Mouse (Mus musculus) monocyte, adult 2 months (primary cell): Measurements from ENCODE around the gene Gabrb1.
A peak's percentile ranks its signal among the peaks of the same experiment; 100 is the strongest.

ENCODE experiments used
- DNase-seq, 2 experiments: peaks; one replicate each; pipeline ENCODE4 v3.0.0; 2022; ENCODE audit warnings: low spot score in 2 of 2, low read depth in 1 of 2

The Gabrb1 gene

GRCm38 (mm10) chr5:72159537-72159936 lies 501.6 kb downstream of the Gabrb1 start:
- DNase-seq: no peak

DNA sequence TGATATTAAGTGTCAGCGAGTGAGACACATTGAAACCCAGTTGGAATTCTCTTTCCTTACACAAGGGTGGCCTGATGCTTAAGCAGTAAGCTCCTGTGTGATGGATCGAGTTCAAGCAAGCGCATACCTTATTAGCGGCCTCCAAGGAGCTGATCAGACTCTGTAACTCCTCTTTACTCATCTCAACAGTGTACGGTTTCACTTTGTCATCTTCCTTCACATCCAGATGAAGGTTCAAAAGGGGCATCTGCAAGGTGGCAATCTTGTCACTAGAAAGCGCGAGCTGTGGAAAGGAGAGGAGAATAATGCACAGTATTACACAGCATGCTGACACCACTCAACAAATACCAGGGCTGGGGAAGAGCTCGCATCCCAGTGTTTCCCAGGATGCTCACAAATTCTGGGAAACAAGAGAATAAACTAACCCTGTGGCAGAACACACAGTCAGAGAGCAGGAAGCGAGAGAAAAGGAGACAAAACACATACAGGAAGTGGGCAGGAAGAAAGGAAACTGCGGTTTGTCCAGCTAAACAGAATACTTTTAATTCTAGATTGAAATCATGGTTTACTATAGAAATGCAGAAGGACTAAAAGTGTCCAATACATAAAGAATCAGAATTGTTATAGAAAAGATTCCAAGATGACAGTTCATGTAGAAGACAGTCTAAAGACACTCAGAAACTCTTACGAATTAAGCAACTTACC lies 503.0 kb downstream of the Gabrb1 start:
- DNase-seq: no peak

DNA sequence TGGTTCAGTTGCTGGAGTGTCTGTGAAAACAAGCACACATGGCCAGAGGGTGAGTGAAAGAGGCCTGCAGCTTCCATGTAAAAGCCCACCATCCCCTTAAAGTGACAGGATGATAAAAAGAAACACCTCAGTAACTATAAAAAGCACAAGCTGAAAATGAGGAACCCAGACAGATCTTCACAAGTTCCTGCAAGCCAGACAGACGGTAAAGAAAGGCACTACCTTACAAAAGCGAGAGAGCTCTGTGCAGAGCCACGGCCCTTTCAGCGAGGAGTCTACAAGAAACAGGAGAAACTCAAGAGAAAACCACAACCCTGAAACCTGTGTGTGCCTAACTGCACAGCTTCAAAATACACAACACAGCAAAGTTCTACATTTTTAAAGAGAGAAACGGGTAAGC lies 504.9 kb downstream of the Gabrb1 start:
- DNase-seq: no peak

DNA sequence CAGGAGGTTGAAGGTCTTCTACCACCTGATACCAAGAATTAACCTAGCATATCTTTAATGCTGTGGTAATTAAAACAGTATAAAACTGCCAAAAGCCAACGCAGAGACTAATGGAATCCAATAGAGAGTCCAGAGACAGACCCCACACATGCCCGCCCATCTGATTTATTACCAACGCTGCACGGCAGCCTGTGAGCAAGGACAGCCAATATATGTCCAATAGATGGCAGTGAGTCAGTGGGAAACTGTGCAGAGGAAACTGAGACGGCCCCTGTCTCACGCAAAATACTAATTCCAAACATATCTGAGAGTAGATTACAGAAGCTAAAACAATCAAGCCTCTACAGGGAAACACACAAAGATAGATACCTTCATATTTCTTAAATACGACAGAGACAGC lies 506.5 kb downstream of the Gabrb1 start:
- no peak for DNase-seq

- peak; percentile 64 to 87 for DNase-seq
Observed at GRCm38 (mm10) chr5:72167594-72168284, 509.8 kb downstream of the Gabrb1 start, which contains the start of gene Commd8. Commd8 (minus strand) TSS chr5:72168189.

DNA sequence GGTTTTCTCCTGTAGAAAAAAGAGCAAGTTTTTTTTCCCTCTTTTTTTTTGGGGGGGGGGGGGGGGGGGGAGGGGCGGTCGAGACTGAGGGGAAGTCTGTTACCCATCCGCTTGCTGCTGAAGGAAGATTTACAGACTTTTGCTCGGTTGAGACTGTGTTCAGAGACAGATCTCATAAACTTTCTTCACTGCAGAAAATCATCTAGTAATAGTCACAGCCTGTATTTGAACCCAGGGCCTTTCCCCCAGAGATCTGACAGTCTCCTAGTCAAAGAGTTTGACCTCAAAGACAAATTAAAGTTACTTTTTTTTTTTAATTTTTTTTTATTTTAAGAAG lies 510.3 kb downstream of the Gabrb1 start:
- DNase-seq: no peak

GRCm38 (mm10) chr5:72170067-72170466 lies 512.2 kb downstream of the Gabrb1 start:
- DNase-seq: peak; percentile 34 to 50

DNA sequence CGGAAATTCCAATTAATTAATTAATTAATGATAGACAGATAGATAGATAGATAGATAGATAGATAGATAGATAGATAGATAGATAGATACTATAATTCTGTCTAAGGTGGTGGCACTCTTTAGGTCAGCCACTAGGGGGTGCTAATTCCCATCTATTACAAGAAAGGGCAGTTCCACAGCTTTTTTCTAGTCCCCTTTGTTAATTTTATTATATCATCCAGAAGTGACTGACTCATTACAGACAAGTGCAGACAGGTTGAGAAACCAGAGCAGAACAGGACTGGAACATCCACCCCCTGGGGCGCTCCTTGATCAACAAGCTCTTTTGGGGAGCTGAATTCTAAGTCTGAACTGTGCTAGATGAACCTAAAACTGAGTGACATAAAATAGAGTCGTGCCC lies 514.8 kb downstream of the Gabrb1 start:
- DNase-seq: peak in 1 of 2 experiments; percentile 22

DNA sequence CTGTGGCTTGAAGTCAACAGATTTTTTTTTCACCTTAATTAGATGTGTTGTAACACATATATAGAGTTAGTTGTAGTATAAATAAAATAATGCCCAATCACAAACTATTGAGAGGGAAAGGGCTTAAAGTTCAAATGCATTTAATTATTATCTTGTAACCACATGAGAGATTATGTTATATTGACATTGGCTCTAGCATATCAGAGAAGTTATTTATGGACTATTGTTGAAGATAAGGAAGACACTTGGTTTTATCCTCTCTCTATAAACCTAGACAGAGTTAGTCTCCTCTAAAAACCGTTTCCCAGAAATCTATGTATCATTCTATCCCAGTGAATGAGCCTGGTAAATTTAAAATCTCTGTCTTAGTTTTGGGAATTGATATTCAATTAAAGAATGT lies 515.6 kb downstream of the Gabrb1 start:
- DNase-seq: no peak

DNA sequence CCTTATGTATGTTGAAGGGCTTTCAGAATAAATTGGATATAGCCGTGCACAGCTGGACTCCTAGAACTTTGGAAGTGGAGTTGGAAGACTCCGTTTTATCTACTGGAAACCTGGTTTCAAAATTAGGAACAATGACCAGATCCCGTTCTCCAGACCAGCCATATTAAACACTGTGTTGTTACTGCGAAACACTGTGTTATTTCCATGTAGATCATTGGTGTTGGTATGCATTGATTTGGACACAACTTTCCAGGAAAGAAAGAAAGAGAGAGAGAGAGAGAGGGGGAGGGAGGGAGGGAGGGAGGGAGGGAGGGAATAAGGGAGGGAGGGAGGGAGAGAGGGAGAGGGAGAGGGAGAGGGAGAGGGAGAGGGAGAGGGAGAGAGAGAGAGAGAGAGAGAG lies 517.1 kb downstream of the Gabrb1 start:
- no peak for DNase-seq

DNA sequence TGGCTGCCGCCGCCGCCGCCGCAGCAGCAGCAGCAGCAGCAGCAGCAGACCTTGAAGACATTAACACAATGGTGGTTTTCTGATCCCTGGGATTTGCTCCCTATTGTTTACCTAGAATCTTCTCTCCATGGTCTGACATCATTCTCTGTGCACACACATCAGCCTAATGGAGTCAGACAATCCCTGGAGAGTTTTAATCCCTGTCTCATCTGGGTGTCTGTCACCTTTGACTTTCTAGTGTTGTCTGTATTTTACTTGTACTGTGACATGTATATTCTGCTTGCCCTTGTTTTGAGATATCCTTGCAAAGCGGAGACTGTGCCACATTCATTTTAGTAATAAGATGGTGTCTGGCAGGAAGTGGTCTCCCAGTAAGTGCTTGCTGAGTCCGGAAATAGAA lies 517.6 kb downstream of the Gabrb1 start:
- DNase-seq: no peak

GRCm38 (mm10) chr5:72181194-72181593 lies 523.3 kb downstream of the Gabrb1 start:
- DNase-seq: no peak

DNA sequence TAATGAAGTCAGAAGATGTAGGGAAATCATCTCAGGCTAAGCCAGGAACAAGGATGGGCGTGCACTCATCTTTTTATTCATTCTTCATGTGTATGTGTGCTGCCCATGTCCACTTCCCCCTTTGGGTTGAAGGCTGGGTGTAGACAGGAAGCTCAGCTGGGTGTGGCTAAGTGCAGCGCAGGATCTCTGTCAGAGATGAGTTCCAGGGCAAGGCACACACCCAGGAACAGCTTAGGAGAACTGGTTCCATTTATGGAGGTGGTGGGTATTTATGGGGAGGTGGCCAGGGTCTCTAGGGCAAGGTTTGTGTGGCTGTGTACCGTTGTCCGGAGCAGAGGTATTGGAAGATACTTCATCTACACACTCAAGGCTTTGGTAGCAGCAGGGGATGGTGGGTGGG lies 524.9 kb downstream of the Gabrb1 start:
- peak; percentile 46 to 62 for DNase-seq

- DNase-seq: peak; percentile 32 to 36
Observed at GRCm38 (mm10) chr5:72183929-72184328, 526.0 kb downstream of the Gabrb1 start.

DNA sequence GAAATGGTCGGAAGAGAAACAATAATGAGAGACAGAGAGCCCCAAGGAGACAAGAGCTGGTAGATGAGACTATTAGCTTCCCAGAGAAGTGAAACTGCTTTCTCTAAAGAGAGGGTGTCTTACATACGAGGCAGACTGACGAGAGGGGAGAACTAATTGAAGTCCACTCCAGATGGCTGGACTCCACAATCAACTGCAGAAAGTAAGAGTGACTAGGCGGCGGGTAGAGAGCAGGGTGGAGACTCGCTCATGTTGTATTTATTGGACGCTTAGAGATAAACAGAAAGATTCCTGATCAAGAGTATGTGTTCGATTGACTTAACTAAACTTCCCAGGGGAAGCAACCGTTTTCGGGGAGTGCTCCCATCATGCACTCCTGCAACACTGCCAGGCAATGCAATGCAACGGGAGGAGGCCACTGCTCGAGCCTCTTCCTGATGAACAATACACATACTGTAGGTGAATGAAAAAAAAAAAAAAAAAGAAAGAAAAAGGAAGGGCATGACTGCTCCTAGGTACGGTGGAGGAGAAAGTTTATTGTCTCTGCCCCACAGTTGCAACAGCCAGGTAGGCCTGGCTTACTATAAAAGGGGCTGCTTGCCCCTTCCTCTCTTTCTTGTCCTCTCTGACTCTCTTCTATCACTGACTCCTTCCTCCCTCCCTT lies 526.7 kb downstream of the Gabrb1 start:
- DNase-seq: no peak

- no peak for DNase-seq
Observed at GRCm38 (mm10) chr5:72191154-72191553, 533.2 kb downstream of the Gabrb1 start.

- no peak for DNase-seq
Observed at GRCm38 (mm10) chr5:72191932-72192331, 534.0 kb downstream of the Gabrb1 start.

DNA sequence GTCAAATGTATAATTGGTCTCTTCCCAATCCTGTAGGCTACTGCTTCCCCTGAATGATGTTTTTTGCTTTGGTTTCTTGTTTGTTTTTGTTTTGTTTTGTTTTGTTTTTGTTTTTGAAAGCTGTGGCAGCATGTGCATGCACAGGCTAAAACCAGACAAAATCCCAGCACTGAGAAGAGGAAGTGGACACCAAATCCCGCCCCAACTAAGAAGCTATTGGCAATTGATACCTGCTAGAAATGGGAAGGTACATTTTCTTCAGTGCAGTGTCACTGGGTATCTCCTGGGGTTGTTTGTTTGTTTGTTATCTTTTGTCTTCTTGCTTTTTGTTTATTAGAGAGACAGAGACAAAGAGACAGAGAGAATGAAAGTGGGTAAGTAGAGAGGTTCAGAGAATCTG lies 537.5 kb downstream of the Gabrb1 start:
- no peak for DNase-seq
